Mouse (Mus musculus): ENCODE measurements at regions not wholly inside any gene's neighbourhood (a gene's known extent, or its start where the extent isn't known, plus 50 kb on each side); places are given as distances from the start of the nearest gene placed in this dataset.

- peaks cover 5% of the 10 kb centered on the region for H3K4me1 ChIP-seq (ENCODE audit: control insufficient read depth, insufficient read depth, low read length)
- TF ChIP-seq CTCF (IDR thresholded peaks at IDR 0.05; ENCODE audit: borderline replicate concordance, insufficient read depth, low read length) (no peak), POLR2A (IDR thresholded peaks at IDR 0.05; ENCODE audit: low read depth, low read length) (no peak)
- no peak overlapping the region for H3K4me3 ChIP-seq (ENCODE audit: insufficient read depth, low read length)
- peak overlapping the region; percentile 60; the same call in 1 of the 2 replicates for H3K27ac ChIP-seq (ENCODE audit: insufficient read depth, low read length)
Measured at GRCm38 (mm10) chr17:64439571-64439970, 107.9 kb upstream of the Pja2 start.

DNA sequence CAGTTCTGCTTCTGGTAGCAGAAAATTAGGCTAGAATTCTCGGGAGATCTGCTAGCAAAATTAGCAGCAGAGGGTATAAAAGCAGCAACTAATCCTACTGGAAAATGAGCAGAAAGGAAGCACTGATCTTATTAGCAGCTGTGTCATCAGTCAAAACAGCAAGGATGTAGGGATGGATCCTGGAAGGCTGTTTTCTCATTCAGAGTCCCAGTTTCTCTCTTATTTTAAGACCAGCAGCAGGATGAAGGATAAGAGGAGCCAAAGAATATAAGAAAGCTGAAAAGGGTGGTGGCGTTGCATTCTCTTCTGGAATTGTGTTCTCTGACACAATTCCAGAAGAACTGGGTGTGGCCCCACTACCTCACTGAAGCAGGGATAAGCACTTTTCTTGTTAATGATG lies 123.0 kb upstream of the Pja2 start:
- no peak overlapping the region for H3K27ac ChIP-seq (ENCODE audit: insufficient read depth, low read length)
- no peak overlapping the region for H3K4me3 ChIP-seq (ENCODE audit: insufficient read depth, low read length)
- TF ChIP-seq POLR2A (IDR thresholded peaks at IDR 0.05; ENCODE audit: low read depth, low read length) (no peak), CTCF (IDR thresholded peaks at IDR 0.05; ENCODE audit: borderline replicate concordance, insufficient read depth, low read length) (no peak)
- H3K4me1 ChIP-seq (ENCODE audit: control insufficient read depth, insufficient read depth, low read length): no peaks in the 10 kb centered on the region

DNA sequence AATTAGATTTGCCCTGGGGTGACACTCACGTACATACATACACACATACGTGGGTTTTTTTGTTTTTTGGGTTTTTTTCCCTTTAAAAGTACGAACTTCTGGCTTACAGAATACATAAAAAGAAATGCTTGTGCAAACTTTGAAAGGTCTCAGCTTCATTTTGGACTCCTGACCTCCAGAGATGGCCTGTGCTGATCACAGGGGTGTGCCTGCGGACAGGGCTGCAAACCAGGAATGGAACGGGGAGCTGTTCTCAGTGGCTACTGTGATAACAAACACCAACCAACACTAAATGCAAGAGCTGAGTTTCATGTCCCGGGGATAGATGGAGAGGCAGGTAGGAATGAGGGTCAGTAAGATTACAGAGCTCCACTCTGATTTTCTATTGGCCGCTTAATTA lies 134.3 kb upstream of the Man2a1 start:
- Histone ChIP-seq H3K27ac (ENCODE audit: insufficient read depth, low read length) (no peak overlapping the region), H3K4me1 (ENCODE audit: control insufficient read depth, insufficient read depth, low read length) (no peaks in the 10 kb centered on the region), H3K4me3 (ENCODE audit: insufficient read depth, low read length) (no peak overlapping the region)
- TF ChIP-seq CTCF (IDR thresholded peaks at IDR 0.05; ENCODE audit: borderline replicate concordance, insufficient read depth, low read length): no peak
- TF ChIP-seq POLR2A (IDR thresholded peaks at IDR 0.05; ENCODE audit: low read depth, low read length): no peak

DNA sequence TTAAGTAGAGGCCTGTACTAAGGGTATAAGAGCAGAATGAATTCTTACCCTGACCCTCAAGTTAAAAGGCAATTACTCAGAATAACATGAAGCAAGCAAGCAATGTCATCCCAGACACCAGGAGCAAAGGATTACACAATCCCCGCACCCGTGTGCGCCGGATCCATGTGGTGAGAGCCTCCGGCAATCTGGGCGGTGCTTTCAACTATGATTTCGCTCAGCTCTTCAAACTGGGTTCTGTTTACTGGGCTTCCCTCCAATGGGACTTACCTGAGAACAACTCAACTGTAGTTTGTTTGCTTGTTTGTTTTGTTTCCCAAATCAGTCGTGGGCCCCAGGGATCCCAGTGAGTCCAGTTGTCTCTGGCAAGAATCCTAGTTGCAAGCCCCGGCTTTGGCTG lies 133.8 kb upstream of the Man2a1 start:
- Histone ChIP-seq H3K4me3 (ENCODE audit: insufficient read depth, low read length) (no peak overlapping the region), H3K27ac (ENCODE audit: insufficient read depth, low read length) (no peak overlapping the region), H3K4me1 (ENCODE audit: control insufficient read depth, insufficient read depth, low read length) (no peaks in the 10 kb centered on the region)
- TF ChIP-seq POLR2A (IDR thresholded peaks at IDR 0.05; ENCODE audit: low read depth, low read length): no peak
- TF ChIP-seq CTCF (IDR thresholded peaks at IDR 0.05; ENCODE audit: borderline replicate concordance, insufficient read depth, low read length): no peak

DNA sequence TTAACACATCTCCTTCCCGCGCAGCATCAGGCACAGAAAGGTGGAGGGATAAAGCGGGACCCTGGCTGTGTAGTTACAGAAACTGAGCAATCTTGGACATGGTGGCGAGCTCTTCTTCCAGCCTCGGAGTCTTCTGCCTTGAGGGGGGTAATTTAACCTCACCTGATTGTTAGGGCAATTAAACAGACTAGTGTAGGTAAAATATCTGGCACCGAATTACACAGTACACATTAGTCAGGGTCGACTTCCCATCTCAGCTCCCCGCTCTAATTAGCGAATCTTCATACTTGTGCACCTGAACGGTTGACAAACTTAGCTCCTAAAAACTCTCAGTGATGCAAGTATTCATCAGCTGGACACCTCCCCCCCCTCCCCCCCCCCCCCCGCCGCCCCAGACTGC lies 133.2 kb upstream of the Man2a1 start:
- TF ChIP-seq POLR2A (IDR thresholded peaks at IDR 0.05; ENCODE audit: low read depth, low read length): no peak
- no peak for TF ChIP-seq CTCF (IDR thresholded peaks at IDR 0.05; ENCODE audit: borderline replicate concordance, insufficient read depth, low read length)
- H3K4me3 ChIP-seq (ENCODE audit: insufficient read depth, low read length): no peak overlapping the region
- H3K27ac ChIP-seq (ENCODE audit: insufficient read depth, low read length): no peak overlapping the region
- H3K4me1 ChIP-seq (ENCODE audit: control insufficient read depth, insufficient read depth, low read length): no peaks in the 10 kb centered on the region

GRCm38 (mm10) chr17:64469754-64470400 lies 130.7 kb upstream of the Man2a1 start:
- no peaks in the 10 kb centered on the region for H3K4me1 ChIP-seq (ENCODE audit: control insufficient read depth, insufficient read depth, low read length)
- no peak overlapping the region for H3K27ac ChIP-seq (ENCODE audit: insufficient read depth, low read length)
- TF ChIP-seq POLR2A (IDR thresholded peaks at IDR 0.05; ENCODE audit: low read depth, low read length) (no peak), CTCF (IDR thresholded peaks at IDR 0.05; ENCODE audit: borderline replicate concordance, insufficient read depth, low read length) (no peak)
- H3K4me3 ChIP-seq (ENCODE audit: insufficient read depth, low read length): no peak overlapping the region

GRCm38 (mm10) chr17:64480607-64481038 lies 119.9 kb upstream of the Man2a1 start:
- no peak overlapping the region for H3K4me3 ChIP-seq (ENCODE audit: insufficient read depth, low read length)
- H3K4me1 ChIP-seq (ENCODE audit: control insufficient read depth, insufficient read depth, low read length): no peaks in the 10 kb centered on the region
- H3K27ac ChIP-seq (ENCODE audit: insufficient read depth, low read length): no peak overlapping the region
- TF ChIP-seq CTCF (IDR thresholded peaks at IDR 0.05; ENCODE audit: borderline replicate concordance, insufficient read depth, low read length) (no peak), POLR2A (IDR thresholded peaks at IDR 0.05; ENCODE audit: low read depth, low read length) (no peak)

- H3K4me1 ChIP-seq (ENCODE audit: control insufficient read depth, insufficient read depth, low read length): no peaks in the 10 kb centered on the region
- no peak overlapping the region for H3K27ac ChIP-seq (ENCODE audit: insufficient read depth, low read length)
- no peak for TF ChIP-seq CTCF (IDR thresholded peaks at IDR 0.05; ENCODE audit: borderline replicate concordance, insufficient read depth, low read length)
- no peak for TF ChIP-seq POLR2A (IDR thresholded peaks at IDR 0.05; ENCODE audit: low read depth, low read length)
- no peak overlapping the region for H3K4me3 ChIP-seq (ENCODE audit: insufficient read depth, low read length)
Measured at GRCm38 (mm10) chr17:64484835-64485234, 115.7 kb upstream of the Man2a1 start.

GRCm38 (mm10) chr17:64489769-64490335 lies 110.7 kb upstream of the Man2a1 start:
- Histone ChIP-seq H3K27ac (ENCODE audit: insufficient read depth, low read length) (no peak overlapping the region), H3K4me1 (ENCODE audit: control insufficient read depth, insufficient read depth, low read length) (no peaks in the 10 kb centered on the region), H3K4me3 (ENCODE audit: insufficient read depth, low read length) (no peak overlapping the region)
- TF ChIP-seq CTCF (IDR thresholded peaks at IDR 0.05; ENCODE audit: borderline replicate concordance, insufficient read depth, low read length): no peak
- no peak for TF ChIP-seq POLR2A (IDR thresholded peaks at IDR 0.05; ENCODE audit: low read depth, low read length)

DNA sequence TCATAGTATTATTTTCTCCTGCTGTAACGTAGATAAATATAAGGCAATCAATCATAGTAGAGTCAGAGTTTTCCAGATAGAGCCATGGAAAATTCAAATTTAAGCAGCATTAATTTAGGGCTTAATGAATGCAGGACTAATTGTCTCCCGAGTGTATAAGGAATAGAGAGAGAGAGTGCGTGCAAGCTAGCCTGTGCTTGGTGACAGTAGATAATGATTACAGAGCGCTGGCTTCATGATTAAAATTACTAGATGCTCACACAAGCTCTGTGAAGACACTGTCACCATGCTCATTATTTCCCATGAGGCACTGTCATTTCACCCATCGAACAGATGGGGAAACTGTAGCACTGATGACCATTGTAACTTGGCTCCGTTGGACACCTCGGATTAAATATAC lies 109.9 kb upstream of the Man2a1 start:
- Histone ChIP-seq H3K4me3 (ENCODE audit: insufficient read depth, low read length) (no peak overlapping the region), H3K4me1 (ENCODE audit: control insufficient read depth, insufficient read depth, low read length) (no peaks in the 10 kb centered on the region), H3K27ac (ENCODE audit: insufficient read depth, low read length) (no peak overlapping the region)
- no peak for TF ChIP-seq POLR2A (IDR thresholded peaks at IDR 0.05; ENCODE audit: low read depth, low read length)
- TF ChIP-seq CTCF (IDR thresholded peaks at IDR 0.05; ENCODE audit: borderline replicate concordance, insufficient read depth, low read length): no peak

All from embryonic fibroblast, embryonic 13.5 days (primary cell).